Mouse (Mus musculus) liver, postnatal 0 days (tissue): ENCODE results near the gene Acot4.

Source experiments
- CTCF ChIP-seq: sonication (generic); IDR thresholded peaks from 2 replicates; pipeline ENCODE4 v1.5.1; 2016; ENCODE audit warnings: antibody characterized with exemption, low read depth
- EP300 ChIP-seq: IDR thresholded peaks from 2 replicates; pipeline ENCODE4 v1.6.1; 2016; ENCODE audit warnings: antibody characterized with exemption, low read depth, mild to moderate bottlenecking

DNA sequence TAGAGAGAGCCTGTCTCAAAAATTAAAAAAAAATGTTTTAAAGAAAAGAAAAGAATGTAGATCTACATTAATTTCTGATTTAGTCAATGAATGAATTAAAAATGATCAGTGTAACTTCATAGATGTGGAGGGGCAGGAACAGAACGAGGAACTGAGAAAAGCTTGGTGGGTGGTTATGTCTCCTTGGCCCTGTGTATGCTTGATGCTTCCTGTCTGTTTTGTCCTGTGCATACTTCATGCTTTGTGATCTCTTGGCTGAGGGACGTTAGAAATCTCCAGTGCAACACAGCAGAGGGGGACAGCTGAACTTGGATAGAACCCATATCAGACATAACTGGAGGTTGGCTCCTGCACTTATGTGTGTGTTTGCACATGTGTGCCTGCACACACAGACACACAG, 41.0 kb upstream of the Acot4 start:
- TF ChIP-seq CTCF (no peak), EP300 (no peak)
